Mouse (Mus musculus) adrenal gland, postnatal 14 days (tissue): ENCODE results near the gene Fsd2. TPM values are rescaled to one million over a fixed set of nuclear protein-coding genes. Genes with fewer than 3 reads are reported as not detected.

ENCODE experiments used
- DNase-seq: peaks from one replicate; pipeline ENCODE4 v3.0.0; 2021; ENCODE audit warnings: mixed read lengths
- total RNA-seq: library from RNA; stranded (reverse); gene quantifications from 2 replicates; pipeline ENCODE4 v1.2.3, GENCODE M21; 2021

The Fsd2 gene
- total RNA-seq, 1 experiment from 2014 or later = 2.0 TPM

DNA sequence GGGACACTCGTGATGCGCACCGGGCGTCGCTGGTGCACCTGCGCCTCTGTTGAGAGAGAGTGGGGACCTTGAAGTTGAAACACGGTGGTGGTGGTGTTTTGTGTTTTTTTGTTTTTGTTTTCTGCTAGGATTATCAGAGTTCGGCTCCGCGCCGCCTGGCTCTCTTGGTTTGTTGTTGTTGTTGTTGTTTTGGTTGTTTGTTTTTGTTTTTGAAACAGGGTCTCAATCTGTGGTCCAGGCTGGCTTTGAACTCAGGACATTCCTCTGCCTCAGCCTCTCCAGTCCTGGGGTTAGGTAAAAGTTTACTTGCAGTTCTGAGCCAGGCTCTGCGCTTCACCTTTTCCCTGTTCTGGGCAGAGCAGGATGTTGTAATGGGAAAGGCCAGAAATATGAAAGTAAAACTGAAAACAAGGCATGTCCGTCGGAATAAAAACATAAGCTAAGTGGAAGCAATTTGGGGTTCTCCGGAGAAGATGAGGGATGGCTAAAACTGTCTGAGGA is 5.2 kb upstream of the Fsd2 start:
- DNase-seq = peak; percentile 50

DNA sequence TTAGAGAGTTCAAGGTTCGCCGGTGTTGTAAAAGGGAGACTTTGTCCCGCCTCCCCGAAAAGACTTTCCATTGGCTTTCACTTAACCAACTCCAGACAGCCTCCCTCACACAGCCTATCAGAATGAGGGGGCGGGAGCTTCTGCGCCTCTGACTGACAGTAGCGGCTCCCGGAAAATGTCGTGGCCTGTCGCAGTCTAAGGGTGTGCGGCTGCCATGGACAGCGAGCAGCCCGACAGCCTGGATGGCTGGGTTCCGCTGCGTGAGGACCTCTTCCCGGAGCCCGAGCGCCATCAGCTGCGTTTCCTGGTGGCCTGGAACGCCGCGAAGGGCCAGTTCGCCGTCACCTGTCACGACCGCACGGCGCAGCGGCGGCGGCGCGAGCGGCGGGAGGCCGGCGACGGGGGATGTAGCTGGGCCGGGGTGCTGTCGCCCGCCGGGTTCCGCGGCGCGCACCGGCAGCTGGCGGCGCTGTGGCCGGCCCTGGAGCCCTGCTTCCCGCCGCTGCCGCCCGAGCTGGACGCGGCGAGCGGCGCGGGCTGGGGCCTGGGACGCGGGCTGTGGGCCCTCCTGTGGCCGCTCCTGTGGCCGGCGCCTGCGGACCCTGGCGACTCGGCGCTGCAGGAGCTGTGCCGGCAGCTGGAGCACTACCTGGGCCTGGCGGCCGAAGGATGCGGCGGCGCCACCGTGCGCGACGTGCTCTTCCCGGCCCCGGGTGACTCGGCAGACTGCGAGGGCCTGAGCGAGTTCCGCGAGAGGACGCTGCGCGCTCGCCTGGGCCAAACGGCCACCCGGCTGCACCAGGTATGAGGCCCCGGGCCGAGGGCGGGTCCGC is 4.6 kb upstream of the Fsd2 start, which contains the start of gene Whamm:
Gene Whamm, plus strand, starts transcription at position 159 of the 833 bp plus-strand sequence.
- peak; percentile 96 for DNase-seq

DNA sequence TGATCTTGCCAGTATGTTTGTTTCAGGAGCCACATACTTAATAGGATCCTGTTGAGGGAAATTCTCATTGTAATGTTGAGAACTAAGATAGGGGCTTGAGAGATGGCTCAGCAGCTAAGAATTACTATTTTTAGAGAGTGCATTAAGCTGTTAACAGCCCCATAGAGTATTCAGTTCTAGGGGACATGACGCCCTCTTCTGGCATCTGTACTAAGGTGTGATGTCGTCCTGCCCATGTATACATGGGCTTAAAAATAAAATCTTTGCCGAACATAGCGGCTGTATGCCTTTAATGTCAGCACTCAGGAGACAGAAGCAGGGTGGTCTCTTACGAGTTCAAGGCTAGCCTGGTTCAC is 4.0 kb upstream of the Fsd2 start:
- no peak for DNase-seq

DNA sequence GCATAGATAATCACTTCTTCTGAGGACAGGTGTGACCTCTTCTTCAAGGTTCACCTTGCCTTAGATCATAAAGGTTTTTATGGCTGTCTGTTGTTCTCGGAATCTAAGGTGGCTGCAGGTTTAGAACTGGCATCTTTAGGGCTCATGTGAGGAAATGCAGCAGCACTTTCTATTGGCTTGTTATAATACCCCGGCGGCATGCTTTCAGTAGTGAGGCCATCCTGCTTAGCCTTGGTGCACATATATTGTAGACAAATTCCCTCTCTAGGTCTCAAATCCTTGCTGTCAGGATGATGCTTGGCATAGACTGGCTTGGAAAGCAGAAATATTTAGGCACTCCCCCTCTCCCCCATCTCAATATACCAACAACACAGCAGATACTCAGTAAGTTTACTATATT is 3.5 kb upstream of the Fsd2 start:
- no peak for DNase-seq

DNA sequence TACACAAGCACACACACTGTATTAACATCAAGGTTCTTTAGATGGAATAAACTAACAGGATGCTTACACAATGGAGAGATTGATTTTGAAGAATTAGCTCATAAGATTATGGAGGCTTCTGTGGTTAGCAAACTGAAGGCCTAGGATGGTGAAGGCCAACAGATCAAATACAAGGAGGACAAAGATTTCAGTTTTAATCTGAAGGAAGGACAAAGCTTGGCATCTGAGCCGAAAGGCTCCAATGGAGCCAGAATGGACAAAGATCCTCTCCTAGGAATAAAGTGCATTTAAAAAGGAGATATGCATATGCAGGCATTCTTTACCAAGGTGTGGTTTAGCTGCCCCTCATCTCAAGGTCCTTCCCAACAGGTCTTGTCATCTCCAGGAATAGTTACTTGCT is 3.1 kb upstream of the Fsd2 start:
- DNase-seq = no peak

DNA sequence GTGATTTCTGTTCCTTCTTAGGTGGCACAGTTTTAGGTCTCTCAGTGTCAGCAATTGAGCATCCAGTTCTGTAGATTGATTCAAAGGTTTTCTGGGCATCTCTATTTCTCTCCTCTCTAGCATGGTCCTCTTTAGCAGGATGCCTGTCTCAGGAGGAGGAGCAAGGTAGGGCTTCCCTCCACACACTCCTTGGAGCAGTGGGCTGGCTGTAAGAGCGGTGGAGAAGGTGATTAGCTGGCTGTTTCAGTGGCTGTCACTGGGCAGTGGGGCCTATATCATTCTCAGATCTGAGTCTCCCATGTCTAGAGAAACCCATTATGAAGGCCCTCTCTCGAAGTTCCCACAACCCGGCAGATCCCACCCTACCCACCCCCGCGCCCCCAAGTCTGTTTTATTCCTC is 652 bp upstream of the Fsd2 start:
- DNase-seq = no peak

DNA sequence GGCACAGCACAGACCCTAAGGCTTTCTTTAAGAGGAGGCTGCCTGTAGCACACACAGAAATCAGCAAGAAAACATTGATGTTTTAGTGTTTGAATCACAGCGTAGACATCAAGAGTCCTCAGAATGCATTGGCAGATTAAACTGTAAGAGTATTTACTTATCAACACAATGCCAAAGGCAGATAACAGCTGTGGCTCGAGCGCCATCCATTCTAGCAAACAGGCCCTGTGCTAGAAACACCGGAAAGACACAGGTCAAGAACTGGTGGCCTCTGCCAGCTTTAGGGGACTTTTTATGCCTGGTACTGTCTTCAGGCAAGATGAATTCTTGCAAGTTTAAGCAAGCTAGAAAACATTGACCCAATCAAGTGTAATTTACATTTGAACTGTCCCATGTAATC is 412 bp downstream of the Fsd2 start:
- no peak for DNase-seq

DNA sequence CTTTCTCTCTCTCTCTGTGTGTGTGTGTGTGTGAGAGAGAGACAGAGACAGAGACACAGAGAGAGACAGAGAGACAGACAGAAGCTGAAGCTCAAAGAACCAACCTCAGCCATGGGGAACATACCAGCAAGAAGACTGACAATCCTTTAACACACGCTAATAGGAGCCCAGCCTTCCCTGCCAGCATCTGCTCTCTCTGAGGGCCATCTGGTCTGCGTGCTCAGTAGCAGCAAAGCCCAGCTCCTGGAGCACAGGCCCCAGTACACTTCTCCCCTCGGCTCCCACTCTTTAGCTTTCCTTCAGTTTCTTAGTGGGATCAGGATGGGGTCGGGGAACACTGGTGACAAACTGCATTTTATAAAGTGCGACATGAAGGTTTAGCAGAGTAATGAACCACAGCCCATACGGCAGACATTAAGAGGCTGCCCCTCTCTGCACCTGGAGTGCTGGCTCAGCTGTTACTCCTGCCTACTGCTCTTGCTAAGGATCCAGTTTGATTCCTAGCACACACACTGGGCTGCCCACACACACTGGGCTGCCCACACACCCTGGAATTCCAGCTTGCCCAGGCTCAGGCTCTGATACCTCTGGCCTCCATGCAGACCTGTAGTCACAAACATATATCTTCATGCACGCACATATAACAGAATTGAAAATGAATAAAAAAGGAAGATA is 1.2 kb downstream of the Fsd2 start:
- no peak for DNase-seq

DNA sequence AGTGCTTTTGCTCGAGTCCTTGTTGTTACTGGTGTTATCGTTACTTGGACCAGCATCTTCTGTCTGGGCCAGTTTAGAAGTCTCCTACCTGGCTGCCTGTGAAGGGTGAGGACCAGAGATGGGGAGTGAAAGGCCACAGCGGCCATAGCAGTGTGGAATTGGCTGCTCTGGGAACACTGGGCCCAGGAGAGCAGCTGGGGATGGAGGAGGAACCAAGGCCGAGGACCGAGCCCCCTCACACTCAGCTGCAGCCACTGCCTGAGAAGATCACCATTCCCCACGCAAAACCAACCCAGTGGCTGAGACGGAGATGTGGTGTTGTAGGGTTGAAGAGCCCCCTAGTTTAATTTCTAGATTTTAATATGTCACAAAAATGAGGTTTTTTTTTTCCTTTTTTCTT is 2.0 kb downstream of the Fsd2 start:
- DNase-seq = no peak

DNA sequence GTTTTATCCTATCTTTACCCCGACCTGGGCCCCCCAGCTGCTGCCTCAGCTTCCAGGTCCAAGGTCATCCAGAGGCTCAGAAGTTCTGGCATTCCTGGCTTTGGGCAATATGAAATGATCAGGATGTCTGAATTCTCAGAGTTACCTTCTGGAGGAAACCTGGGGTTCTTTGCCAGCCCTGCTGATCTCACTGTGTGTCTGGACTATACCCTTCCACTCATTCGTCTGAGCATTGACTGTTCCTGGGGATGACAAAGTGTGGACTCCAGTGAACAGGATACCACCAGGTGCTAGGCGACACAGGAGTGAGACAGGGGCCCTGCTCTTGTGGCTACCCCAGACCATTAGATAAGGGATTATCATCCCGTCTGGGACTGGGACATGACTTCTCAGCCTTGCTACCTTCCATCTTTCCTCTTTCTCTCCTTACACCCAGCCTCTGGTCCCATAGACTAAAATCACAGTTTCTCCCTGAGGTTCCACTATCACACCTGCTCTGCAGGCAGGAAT is 3.2 kb downstream of the Fsd2 start:
- no peak for DNase-seq

DNA sequence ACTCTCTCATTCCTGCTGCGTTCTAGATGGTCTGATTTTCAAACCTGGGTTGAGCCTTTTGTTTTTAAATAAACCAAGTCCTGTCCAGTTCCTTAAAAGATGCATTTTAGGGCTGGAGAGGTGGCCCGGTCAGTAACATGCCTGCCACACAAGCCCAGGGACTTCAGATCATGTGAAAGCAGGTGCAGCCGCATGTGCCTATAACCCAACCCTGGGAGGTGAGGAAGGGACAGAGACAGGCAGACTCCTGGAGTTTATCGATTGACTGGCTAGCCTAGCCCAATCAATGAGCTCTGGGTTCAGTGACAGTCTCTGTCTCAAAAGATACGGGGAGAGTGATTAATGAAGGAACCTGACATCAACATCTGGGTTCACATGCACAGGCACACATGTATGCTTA is 5.5 kb downstream of the Fsd2 start:
- DNase-seq = no peak

DNA sequence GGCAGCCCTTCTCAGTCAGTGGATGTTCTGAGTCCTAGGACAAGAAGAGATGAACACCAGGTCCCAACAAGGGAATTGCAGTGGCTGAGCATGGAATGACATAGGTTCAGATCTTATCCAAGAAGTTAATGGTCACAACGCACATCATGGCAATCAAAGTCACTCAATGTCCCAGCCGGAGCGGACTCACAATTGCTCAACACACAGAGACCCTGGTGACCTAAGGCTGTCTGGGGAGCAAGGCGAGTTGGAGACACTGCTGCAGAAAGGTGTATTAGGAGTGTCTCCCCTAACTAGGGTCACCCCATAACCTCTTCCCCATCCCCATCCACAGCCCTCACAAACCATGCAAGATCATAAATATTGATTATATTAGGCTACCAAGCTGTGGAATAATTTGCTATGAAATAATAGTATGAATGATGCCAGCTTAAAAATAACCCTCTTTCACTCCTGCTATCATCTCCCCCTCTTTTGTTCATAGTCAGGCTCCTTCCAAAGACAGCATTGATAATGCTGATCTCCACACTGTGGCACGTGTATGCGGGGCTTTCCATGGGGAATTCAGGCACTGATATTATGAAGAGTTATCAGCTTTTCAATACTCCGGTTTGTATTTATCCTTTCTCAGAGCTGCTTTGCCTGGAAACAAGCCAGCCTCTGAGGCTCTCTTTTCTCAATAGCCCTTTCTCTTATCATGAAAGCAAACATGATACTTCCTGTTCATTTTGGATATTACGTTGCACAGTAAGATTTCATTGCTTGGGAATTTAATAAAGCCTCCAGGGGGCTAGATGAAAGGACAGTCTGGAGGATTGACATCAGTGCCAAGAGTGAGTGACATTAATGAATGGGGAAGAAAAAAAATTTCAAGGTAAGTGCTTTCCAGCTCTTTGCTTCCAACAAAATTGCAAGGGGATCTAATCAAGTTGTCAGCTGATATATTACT is 6.4 kb downstream of the Fsd2 start:
- no peak for DNase-seq

DNA sequence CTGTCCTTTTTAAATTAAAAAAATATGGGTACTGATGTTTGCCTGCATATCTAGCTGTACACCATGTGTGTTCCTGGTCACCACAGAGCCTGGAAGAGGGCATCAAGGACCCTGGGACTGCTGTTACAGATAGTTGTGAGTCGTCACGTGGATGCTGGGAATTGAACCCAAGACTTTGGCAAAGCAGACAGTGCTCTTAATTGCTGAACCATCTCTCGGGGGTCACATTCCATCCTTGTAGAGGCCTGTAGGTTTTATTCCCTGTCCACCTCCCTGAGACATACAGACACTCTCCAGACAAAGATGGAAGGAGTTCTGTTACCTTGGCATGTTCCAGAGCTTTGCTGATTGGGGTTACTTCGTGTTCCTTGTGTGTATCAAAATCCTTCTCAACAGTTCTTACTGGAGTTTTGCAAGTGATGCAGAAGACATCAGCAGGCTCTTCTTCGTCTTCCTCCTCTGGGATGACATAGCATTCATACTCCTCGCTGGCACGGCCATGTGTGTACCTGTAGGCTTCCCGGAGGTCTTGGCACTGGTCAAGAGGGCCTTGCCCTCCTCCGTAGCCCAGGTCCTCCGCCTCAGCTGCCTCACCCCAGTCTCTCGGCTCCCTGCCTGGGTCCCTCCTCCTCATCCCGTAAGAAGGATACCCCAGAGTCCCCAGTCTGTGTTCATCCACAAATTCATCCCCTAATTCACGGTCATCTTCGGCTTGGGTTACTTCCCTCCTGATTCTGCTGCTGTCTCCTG is 7.3 kb downstream of the Fsd2 start:
- no peak for DNase-seq

DNA sequence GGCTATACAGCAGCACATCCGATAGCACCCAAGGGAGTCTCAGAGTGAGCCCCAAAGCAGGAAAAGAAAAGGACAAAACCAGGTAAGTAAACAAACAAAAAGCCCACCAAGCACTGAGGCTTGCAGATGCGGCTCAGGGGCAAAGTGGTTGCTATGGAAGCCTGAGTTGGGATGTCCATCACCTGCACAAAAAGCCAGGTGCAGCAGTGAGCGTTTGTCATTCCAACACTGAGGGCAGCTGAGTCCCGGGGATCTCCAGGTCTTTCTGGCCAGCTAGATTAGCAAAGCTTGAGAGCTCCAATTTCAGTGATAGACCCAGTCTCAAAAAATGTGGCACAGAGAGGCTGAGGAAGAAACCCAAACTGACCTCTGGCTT is 8.8 kb downstream of the Fsd2 start:
- no peak for DNase-seq

DNA sequence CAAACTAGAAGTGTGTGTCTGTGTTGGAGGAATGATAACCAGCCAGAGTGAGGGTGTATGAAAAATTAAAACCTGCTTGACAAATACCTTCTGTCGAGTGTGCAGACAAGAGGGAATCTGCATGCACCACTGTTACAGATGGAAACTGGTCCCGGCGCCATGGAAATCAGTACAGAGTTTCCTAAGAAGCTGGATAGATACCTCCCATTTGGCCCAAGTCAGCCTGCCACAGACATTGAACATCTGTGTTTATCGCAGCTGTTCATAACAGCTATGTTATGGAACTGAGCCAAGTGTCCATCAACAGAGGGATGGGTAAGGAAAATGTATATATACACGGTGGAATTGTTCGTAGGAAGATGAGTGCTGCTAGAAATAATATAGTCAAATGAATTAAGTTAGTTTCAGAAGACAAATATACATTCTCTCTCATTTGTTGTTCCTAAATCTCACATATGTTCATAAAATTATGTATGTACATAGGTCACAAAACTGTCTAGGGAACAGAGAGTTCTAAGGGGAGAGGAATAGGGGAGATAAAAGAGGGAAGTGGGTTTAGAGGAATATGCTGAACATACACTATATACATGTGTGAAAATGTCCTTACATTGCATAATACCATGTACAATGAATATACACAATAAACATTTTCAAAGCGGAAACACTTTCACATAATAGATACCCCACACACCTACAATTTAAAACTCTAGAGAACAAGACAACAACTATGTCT is 9.3 kb downstream of the Fsd2 start:
- DNase-seq = no peak

DNA sequence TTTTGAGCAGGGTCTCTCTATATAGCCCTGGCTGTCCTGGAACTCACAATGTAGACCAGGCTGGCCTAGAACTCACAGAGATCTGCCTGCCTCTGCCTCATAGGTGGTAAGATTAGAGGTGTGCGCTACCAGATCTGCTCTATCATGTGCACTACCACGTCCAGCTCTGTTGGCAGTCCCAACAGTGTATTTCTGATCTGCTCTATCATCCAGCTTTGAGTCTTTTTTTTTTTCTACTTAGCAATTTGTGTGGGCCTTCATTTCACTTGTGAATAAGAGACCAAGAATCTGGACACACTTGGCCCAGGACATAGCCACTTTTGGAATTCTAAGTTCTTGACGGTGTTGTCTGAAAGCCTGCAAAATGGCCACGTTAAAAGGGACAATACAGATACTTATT is 9.9 kb downstream of the Fsd2 start:
- no peak for DNase-seq

DNA sequence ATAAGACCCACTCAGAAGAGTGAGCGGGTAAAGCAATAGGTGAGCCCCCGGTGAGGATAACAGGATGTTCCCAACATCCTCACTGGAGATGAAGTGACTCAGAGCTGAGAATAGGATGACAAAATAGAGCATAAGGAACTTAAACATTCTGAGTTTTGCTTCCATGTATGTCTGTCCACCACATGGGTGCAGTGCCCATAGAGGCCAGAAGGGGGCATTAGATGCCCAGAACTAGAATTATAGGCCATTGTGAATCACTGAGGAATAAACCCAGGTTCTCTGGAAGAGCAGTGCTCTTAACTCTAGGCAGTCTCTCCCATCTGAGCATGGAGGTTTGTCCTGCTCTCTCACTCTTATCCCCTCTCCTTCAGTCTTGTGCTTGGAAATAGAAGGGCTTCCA is 12.4 kb downstream of the Fsd2 start:
- DNase-seq = peak; percentile 57

DNA sequence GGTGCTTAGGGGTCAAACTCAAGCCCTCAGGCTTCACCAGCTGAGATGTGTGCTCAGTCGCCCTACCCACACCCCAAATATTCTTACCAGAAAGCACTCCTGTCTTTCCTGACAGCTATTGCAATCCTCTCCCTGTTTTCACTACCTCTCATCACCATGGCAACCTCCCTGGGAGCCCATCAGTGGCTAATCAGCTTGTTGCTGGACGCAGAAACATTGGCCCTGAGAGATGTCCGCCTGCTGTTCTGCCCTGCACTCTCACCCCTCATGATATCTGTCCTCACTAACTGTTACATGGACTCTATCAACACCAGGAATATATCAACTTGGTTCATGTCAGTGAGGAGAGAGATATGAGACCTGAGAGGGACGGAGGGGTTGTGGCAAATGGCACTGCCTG is 13.2 kb downstream of the Fsd2 start:
- DNase-seq = no peak

DNA sequence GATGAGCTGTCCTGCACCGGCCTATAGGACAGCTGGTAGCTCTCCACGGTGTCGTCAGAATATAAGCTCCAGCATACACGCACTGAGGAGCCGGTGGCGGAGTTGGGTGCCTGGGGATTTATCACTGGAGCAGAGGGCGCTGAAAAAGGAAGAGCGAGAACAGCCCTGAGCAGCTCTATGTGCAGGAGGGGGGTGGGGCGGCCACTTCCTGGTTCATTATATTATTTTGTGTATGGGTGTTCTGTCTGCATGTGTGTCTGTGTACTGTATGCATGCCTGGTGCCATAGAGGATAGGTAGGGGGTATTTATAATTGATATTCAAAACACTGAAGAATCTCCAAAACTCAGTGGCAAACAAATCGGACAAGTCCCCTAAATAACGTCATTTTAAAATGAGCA is 17.9 kb downstream of the Fsd2 start:
- DNase-seq = peak; percentile 27

DNA sequence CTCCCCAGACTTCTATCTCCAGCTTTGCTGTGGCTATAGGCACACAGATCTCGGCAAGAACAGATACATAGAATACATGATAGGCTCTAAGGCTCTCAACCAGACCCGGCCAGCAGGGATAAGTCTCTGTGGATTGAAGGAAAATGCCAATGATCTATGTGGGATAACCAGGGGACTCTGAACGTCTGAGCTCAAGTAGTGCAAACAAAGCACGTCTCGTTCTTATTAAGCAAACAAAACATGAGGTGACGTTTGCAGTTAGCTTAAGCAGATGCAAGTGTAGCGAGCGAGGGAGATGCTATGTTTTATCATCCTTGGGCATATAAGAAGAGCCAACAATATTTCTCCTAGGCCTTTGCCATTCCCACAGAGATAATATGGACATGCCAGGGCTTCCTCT is 23.8 kb downstream of the Fsd2 start:
- DNase-seq = no peak

DNA sequence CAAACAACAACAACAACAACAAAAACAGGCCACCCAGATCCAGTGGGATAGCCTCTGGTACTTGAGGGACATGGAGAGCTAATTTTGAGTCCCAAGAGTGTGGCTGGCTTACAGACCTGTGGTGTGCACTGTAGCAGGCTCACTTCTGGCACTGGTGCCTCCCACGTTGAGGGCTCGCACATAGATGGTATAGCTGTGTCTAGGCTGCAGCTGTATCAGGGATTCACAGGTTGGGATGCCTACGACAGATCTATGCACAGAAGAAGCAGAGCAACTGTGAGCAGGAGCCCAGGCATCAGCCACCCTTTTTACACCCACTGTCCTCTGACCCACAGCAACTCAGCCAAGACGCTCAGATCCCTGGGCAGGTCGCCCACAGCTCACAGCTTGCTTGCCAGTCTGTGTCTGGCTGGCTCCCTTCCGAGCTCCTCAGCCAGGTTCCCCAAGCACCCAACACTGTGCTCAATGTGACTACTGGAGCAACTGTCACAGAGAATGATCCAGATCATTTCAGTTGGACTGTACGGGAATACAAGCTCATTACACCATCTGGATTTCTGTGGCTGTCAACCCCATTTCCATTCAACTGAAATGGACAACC is 24.7 kb downstream of the Fsd2 start:
- peak; percentile 74 for DNase-seq
